Mouse (Mus musculus) thymus, adult 2 months (tissue): ENCODE data around the gene Tmem63a.

ENCODE experiments used
- CTCF ChIP-seq: fragments of 200-500 bp; IDR thresholded peaks from 2 replicates; pipeline ENCODE4 v1.5.1; 2012; ENCODE audit warnings: mild to moderate bottlenecking, control low read depth, low read length, moderate library complexity, borderline replicate concordance; ENCODE audit not compliant: control insufficient read depth, poor library complexity, insufficient read depth; ENCODE audit errors: extremely low read depth
- POLR2A ChIP-seq: fragments of 200-500 bp; IDR thresholded peaks from 2 replicates; pipeline ENCODE4 v1.6.1; 2012; ENCODE audit warnings: mild to moderate bottlenecking, low read length, control low read depth, moderate library complexity; ENCODE audit not compliant: control insufficient read depth, poor library complexity, insufficient read depth; ENCODE audit errors: extremely low read depth

- TF ChIP-seq POLR2A (no peak), CTCF (no peak)
Observed at GRCm38 (mm10) chr1:180904039-180904814, 37.9 kb upstream of the Tmem63a start, which contains the start of gene Pycr2.
